Mouse (Mus musculus) right cerebral cortex, adult 18-20 months (tissue): Measurements from ENCODE around the gene Cxcl16.
"Not testable (repeated sequence)": the region's sequence is repeated elsewhere in the genome, so short reads cannot be mapped to it uniquely, and the experiment has no call there.

Experiments
- DNase-seq: peaks from one replicate; pipeline ENCODE4 v3.0.0; 2022; ENCODE audit warnings: mixed read lengths

Cxcl16 gene

GRCm38 (mm10) chr11:70459601-70460101 is at the start of gene Cxcl16:
TSS of gene Cxcl16 (minus strand) at chr11:70459984.
- no peak for DNase-seq

- no peak for DNase-seq
These were observed 47.3 kb upstream of the Cxcl16 start for GRCm38 (mm10) chr11:70506962-70507515.

- DNase-seq, result peak; percentile 33
These were observed 46.6 kb upstream of the Cxcl16 start for GRCm38 (mm10) chr11:70506385-70506784.

- DNase-seq, result no peak
These were observed 45.2 kb upstream of the Cxcl16 start, which contains the start of gene Tm4sf5 for GRCm38 (mm10) chr11:70504970-70505369. TSS of gene Tm4sf5 (plus strand) at chr11:70505244.

DNA sequence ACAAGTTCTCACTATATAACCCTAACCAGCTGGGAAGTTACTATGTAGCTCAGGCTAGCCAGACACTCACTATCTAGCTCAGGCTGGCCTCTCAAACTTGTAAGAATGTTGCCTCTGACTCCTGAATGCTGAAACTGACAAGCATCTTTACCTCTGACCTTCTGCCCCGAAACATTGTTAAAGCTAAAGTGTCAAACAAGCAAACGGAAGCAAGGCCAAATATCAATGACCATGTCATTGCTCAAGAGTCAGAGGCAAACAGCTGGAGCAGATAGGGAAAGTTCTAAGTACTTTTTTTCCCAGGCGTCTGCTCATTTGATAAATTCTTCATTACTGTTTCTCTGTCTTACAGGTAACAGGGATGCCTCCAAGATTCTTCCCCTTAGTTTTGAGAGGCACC is 42.2 kb upstream of the Cxcl16 start:
- no peak for DNase-seq

- no peak for DNase-seq
These were observed 40.7 kb upstream of the Cxcl16 start for GRCm38 (mm10) chr11:70500476-70500812.

DNA sequence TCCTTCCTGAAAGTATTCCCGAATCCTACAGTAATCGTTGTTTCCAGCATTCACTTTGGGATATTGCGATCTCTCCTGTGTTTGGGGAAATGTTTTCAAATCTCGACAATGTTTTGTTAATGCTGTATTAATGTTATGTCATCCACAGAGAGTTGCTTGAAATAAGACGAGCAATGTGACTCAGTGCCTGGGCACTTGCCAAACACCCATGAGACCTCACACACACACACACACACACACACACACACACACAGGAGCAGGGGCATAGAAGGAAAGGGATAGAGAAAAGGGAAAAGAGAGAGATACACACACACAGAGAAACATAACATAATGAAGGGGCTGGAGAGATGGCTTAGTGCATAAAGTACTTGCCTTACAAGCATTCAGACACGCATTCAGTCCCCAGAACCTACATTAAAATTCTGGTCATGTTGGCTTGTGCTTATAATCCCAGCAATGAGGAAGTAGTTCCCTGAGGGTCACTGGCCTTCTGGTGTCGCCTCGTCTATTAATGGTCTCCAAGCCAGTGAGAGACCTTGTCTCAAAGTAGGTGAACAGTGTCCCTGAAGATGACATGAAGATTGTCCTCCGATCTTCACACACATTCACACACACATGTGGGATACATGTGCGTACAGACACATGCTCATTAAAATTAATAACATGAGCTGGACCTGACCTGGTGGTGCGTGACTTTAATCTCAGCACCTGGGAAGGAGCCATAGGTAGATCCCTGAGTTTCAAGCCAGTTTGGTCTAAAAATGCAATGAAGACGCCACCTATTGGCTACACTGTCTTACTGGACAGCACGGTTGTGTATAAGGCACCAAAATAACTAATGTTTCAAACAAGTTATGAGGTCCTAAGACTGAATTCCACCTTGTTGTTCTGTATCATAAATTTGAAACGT is 40.0 kb upstream of the Cxcl16 start:
- no peak for DNase-seq

- DNase-seq, result no peak
These were observed 29.9 kb upstream of the Cxcl16 start for GRCm38 (mm10) chr11:70489684-70490083.

DNA sequence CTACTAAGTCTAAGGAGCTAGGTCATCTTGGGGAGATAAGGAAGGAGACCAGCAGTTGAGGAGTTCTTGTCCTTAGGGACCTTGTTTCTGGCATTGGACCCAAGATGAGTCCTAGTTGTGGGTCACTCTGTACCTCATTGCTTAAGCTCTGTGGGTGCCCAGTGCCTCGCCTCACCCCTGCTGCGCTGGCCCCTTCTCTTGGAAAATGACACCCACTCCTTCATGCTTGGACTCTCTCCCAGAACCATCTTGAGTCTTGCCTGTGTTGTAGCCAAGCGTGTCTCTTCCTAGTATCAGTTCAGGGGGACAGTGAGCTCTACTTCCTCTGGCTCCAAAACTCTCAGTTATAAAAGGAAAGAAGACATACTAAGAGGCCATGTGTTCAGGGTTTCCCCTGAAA is 29.4 kb upstream of the Cxcl16 start:
- DNase-seq, result no peak

DNA sequence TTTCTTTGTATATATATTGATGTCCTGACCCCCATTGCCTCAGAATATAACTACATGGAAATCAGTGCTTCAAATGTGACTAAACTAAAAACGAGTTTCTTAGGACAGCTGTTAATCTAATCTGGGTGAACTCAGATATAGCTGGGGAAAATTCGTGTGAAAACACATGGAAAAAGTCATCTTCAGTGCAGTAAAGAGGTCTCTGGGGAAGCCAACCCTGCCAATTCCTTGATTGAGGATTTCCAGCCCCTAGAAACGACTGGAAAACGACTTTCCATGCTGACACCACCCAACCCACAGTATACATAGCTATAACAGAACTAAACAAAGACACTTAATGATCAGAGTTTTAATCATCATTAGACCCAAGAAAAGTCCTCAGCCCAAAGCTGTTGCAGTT is 28.0 kb upstream of the Cxcl16 start:
- DNase-seq, result no peak

DNA sequence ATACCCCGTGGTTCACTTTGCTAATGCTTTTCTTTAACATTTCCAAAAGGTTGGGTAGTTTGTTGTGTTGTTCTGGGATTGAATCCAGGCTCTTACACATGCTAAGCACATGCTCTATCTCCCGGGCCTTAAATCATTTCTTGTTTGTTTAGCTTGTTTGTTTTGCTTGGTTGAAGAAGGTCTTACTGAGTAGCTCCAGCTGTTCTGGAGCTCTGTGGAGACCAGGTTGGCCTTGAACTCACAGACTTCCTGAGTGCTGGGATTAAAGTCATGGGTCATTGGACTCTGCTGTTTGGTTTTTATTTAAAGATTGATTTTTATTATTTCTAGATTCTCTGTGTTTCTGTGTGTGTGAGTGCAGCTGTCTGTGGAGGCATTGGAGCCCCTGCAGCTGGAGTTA is 25.7 kb upstream of the Cxcl16 start:
- DNase-seq, result no peak

- DNase-seq, result no peak
These were observed 15.2 kb upstream of the Cxcl16 start for GRCm38 (mm10) chr11:70474872-70475534.

- not testable (repeated sequence) for DNase-seq
These were observed 13.5 kb upstream of the Cxcl16 start for GRCm38 (mm10) chr11:70473291-70473690.

DNA sequence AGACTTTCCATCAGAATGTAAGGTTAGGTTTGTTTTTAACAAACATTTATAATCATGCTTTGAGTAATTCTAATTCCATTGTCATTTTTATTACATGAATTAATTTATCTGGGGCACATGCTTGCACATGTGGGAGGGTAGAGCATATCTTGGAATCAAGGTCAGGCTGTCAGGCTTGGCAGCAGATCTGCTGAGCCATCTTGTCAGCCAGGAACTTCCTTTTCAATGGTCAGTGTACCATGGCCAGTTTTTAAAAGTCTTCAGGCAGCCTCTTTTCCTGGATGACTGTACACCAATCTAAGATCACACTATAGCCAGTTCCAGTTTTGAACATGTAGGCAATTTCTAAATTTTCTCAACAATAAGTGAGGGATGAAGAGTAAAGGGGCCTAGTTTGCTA is 12.9 kb upstream of the Cxcl16 start:
- no peak for DNase-seq

DNA sequence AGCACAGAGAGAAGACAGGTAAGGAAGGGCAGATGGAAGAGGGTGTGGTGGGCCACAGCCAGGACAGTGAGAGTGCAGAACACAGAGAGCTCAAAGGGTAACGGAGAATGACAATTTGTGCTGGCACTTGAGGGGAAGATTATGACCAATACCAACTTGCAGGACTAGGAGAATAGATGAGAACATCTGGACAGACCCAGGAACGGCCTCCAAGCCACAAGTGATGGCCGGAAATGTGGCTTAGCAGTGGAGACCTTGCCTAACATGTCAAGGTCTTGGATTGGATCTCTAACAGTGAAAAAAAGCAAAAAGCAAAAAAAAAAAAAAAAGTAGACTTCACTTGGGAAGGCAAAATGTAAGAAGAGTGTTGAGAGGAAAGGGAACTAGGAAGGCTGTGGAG is 10.0 kb upstream of the Cxcl16 start:
- no peak for DNase-seq

- DNase-seq, result no peak
These were observed 8.3 kb upstream of the Cxcl16 start for GRCm38 (mm10) chr11:70467902-70468619.

GRCm38 (mm10) chr11:70465824-70466223 is 6.0 kb upstream of the Cxcl16 start:
- DNase-seq, result no peak

GRCm38 (mm10) chr11:70465211-70465610 is 5.4 kb upstream of the Cxcl16 start:
- no peak for DNase-seq

DNA sequence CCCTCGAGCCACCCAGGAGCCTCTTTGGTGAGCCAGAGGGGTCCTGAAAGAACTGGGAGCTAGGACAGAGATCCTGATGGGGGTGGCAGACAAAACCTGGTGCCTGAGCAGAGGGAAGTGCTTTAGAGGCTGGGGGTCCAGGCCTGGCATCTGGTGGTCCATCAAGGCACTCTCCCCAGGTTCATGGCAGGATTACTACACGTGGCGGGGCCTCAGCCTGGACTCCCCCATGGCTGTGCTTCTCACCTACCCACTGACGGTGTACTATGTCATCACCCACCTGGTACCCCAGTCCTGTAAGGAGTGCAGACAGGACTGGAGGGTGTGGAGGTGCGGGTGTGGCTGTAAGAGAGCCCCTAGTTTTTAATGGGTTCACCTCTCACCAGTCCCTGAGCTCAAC is 4.2 kb upstream of the Cxcl16 start:
- DNase-seq, result no peak

GRCm38 (mm10) chr11:70458688-70459600 is 840 bp downstream of the Cxcl16 start, which contains the start of gene Zmynd15:
TSS of gene Zmynd15 (plus strand) at chr11:70459433.
- DNase-seq, result no peak

- no peak for DNase-seq
These were observed 6.3 kb downstream of the Cxcl16 start for GRCm38 (mm10) chr11:70453261-70454044.
